Mouse (Mus musculus) layer of hippocampus, adult 18-20 months (tissue): Measurements from ENCODE around the gene Nr2f2. TPM values are rescaled to one million over a fixed set of nuclear protein-coding genes. Genes with fewer than 3 reads are reported as not detected.

Source experiments
- DNase-seq, 2 experiments: peaks; one replicate each; pipeline ENCODE4 v3.0.0; 2022; ENCODE audit warnings: low spot score in 2 of 2
- long read RNA-seq: library from polyadenylated mRNA; stranded (forward); transcript quantifications from one replicate; pipeline ENCODE4 v2.0.0, GENCODE M21; 2021
- total RNA-seq, 2 experiments: library from RNA; stranded (reverse); gene quantifications; 2 replicates each; pipeline ENCODE4 v1.2.3; 2021

Gene Nr2f2
- total RNA-seq, result 10 to 100 TPM; 40.8 to 55.2 TPM
- long read RNA-seq, full-length matches to known transcripts, result 19 of 46 reads
- long read RNA-seq, partial matches to known transcripts, result 23 of 46 reads
- long read RNA-seq, other reads (novel, unspliced or antisense), result 4 of 46 reads

DNA sequence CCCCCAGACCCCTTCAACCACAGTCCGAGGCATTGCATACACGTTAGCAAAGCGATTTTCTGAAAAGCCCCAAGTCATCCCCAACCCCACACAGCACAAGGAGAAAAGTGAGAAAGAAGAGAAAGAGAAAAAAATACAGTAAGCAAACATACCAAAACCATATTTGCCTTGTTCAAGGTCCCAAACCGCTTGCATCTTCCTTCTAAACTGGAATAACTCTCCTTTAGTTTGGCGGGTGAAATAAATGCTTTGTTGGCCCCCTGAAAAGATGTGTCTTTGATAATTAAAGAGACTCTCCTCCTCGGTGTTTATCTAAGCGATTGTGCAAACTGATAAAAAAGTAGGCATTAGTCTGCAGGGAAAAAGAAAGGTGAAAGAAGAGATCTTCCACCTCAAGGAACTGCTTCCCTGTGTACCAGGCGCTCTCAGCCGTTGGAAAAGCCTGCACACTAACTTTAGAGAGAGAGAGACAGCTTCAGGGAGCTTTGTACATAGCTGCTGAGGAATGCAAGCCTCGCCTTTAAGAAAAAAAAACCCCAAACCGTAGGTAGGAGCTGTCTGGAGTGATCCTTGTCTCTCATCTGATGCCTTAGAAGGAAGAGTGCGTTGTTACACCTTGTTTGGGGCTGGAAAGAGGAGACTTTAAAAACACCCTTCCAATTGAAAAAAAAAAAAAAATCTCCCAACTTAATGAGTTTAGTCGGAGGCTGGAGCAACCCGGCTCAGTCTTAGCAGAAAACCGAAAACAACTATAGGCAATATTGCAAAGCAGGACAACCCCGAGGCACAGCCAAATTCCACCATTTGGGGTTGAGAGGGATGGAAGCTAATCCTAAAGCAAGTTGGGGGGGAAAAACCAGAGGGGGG is at the start of gene Nr2f2:
TSS of gene Nr2f2 (minus strand) at position 795 of the 867 bp plus-strand sequence.
- no peak for DNase-seq

DNA sequence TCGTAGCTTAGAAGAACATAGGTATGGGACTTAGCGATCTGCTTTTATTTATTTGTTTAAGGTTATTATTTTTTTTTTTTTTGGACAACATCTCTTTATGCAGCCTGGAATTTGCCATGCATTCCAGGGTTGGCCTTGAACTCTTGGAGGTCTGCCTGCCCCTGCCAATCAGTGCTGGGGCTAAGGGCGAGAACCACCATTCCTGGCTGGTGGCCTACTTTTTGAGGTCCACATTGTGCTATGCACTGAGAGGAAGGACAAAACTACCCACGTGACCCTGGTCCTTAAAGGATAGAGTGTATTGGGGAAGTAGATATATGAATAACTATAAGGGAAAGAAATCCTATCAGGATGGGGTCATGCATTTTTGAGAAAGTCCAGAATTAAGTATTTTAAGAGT is 47.9 kb upstream of the Nr2f2 start:
- DNase-seq, result no peak

DNA sequence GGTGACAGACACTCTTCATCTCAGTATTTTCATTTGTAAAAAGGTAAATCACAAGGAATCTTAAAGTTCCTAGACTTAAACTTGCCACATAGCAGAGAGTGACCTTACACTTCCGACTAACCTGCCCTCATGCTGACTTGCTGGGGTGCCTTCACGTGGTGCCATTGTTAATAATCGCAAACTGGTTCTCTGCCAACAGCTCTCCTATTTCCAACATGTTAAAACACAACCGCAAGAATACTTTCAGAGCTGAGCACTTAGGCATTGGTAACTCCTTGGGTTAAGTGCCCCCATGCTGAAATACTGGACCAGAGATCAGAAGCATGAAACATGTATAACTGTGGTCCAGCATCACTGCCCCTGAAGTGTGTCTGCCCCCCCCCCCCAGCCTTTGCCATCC is 47.1 kb upstream of the Nr2f2 start:
- DNase-seq, result no peak

DNA sequence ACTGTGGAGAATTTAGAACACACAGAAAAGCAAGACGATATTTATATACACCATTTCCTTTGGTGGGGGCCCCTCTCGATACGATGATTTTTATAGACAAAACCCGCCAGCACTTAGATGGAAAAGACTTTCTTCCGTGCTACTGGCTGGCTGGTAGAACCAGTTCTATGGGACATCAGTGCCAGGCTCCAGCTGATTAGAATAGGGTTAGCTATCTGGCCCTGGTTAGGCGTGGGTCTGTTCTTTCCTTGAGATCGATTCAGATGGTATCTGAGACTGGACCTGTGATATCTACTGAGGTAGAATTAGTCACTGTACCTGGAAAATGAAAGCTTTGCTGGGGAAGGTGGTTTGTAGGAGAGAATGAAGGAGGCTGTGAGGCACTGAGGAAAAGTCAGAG is 46.4 kb upstream of the Nr2f2 start:
- no peak for DNase-seq

DNA sequence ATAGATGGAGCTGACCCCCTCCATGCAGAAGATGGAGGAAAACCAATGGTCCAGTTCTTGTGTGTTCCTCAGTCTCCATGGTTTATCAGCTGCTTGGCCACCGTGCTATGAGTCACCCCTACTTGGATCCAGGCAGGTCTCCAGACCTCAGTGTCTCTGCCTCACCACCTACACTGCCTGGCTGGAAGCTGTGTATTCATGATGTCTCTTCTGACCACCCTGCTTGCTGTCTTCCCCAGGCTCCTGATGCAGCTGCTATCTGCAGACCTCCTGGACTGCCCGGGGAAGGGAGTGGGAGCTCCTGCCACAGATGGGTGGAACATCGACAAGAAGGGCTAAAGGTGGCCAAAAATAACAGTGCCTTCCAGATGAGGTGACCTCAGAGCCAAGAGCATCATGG is 43.8 kb upstream of the Nr2f2 start:
- DNase-seq, result no peak

DNA sequence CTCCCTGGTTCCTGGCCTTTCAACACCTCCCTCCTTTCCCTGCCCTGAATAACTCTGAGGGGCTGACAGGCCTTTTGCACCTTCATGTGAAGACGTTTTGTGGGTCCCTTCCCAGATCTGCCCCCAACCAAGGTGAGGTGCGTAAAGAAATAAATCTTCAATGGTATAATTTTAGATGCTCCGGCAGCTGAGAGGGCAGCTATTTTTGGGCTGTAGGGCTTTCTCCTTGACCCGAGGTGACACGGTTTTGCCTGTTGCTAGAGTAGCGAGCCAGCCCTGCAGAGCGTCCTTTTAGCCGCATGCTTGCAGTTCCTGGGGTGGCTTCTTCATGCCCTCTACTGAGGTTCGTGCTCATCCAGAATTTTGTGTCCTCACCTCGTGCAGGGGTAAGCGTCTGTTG is 43.4 kb upstream of the Nr2f2 start:
- DNase-seq, result no peak

DNA sequence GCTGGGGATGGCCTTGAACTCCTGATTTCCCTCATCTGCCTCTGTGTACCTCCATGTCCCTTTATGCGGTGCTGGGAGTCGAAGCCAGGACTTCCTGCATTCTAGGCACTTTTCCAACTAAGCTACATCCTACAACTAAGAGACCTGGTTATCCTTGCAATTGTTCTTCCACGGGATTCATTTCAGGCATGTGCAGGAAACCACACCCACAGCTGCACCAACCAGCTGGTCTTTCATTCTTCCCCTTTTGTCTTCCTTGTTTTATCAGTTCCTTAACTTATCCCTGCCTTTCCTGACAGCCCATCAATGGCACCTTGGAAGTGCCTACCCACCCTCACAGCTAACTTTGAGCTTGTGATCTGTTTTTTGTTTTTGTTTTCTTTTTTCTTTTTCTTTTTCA is 42.3 kb upstream of the Nr2f2 start:
- DNase-seq, result no peak

DNA sequence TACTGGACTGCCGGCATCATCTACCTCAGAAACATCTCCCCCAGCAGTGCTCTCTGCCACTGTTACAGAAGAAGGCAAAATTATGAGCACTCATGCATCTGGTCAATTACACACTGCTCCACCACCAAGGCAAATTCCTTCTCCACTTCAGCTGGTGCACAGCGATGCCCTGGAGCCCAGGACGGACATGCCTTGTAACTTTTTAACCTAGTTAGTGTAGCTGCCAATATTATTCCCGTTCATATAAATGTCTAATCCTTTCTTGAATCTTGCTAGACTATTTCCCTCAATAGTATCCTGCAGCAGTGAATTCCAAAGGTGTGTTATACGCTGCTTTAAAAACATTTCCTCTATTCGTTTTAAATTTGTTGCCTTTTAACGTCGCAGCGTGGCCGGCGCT is 40.6 kb upstream of the Nr2f2 start:
- no peak for DNase-seq

DNA sequence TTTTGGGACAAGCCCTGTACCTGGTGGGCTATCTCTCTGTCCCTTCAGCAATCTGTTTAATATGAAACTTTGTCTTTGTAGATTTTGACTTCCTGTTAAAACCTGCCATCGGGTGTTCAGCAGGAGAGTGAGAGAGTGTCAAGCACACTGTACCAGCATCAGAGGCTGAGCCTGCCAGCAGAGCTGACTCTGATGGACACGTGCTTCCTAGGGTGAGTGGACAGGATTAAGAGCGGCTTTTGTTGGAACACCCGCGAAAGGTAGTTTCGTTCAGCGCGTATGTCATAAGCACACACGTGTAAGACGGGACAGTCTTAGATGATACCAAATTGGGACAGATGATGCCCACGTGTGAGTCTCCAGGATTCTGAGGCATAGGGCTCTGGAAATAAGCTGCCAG is 40.0 kb upstream of the Nr2f2 start:
- DNase-seq, result no peak

DNA sequence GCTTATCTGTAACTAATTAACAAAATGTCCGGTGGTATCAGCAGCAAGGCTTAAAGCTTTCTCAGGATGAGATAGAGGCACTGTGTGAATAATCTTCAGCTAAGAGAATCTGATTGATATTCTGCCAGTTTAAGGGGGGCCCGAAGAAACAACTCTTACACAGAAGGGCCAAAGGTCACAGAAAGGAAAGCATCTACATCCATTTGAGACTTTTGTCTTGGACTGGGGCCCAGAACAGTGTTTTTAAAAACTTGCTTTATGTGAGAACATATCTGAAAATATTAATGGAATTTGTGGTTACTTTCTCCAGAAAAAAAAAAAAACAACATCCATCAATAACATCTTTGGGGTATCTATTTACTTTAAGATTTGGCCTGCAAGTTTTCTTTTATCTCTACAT is 38.9 kb upstream of the Nr2f2 start:
- DNase-seq, result no peak

DNA sequence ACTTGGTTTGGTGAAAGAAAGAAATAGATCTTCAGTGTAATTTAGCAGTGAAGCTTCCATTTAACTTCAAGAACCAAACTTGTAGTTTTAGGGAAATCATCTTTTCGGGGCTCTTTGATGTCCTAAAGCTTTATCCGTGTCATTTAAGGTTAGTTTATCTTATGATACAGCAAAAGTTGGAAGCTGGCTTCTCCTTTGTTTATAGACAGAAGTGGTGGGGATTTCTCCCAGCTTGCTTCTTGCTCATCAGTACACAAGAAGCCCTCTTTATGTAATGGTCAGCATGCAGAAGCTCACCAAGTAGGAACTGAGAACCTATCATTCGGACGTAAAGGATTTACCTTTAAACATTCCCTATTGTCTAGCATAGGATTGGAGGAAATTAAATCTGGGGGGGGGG is 16.3 kb upstream of the Nr2f2 start:
- no peak for DNase-seq

DNA sequence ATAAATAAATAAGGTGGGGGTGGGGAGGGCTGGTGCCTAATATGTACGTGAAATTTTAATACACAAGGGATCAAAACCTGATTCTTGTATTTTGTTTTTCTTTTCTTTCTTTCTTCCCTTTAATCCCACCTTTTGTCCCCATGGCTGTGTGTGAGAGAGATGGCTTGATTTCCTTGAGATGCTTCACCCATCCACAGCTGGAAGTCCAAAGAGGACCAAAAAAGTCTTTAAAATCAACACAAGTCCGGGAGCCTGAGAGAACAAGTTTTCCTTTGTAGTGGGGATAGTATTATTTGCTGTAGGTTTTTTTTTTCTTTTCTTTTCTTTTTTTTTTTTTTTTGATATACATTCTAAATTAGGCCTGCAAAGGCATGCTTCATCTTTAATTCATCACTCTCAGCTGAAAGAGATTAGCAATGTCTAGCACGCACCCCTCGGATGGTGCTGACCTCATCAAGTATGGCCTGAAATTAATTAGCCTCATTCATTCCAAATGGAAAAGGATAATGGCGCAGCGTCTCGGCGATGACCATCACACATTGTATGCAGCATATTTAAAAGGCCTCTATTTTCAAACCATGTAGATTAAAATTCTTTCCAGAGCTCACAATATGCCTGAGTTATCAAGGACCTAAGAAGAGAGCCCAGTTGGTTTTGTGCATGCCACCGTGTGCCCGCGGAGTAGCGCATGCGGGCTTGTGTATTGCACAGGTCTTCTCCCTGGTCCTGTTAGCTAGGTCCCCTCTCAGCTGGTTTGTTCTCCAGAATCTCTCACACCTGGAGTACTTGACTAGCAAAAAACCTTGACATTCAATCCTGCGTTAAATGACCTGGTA is 15.1 kb upstream of the Nr2f2 start:
- no peak for DNase-seq

DNA sequence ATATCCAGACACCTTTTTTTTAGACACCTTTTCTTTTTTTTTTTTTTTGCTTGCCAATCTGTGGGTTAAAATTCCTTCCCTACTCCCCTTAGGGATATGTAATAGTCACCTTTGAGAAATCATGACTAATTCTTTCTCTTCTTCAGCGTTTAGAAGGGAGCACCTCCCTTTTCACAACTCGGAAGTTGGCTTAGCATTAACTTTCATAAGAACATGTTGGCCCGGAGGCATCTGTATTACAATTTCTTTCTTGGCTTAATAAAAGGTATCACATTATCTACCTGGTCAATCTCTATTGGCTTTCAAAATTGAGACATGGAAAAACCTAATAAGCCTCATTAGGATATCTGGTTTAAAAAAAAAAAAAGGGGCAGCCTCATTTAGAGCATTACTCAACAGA is 14.4 kb upstream of the Nr2f2 start:
- no peak for DNase-seq

DNA sequence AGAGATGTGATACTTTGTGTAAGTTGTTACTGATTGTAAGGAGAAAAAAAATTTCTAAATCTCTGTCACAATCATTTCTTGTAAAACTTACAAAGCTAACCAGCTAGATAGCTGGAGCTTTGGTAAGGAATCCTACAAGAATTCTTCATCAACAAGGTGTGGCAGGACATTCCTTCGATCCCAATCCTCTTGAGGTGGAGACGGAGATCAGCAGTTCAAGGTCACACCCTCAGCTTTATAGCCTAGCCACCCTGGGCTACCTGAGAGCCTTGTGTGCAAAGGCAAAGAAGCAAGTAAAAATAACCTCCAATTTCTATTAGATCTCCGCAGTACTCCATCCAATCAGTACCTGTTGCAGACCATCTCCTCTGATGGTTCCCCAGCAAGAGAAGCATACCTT is 13.7 kb upstream of the Nr2f2 start:
- no peak for DNase-seq

DNA sequence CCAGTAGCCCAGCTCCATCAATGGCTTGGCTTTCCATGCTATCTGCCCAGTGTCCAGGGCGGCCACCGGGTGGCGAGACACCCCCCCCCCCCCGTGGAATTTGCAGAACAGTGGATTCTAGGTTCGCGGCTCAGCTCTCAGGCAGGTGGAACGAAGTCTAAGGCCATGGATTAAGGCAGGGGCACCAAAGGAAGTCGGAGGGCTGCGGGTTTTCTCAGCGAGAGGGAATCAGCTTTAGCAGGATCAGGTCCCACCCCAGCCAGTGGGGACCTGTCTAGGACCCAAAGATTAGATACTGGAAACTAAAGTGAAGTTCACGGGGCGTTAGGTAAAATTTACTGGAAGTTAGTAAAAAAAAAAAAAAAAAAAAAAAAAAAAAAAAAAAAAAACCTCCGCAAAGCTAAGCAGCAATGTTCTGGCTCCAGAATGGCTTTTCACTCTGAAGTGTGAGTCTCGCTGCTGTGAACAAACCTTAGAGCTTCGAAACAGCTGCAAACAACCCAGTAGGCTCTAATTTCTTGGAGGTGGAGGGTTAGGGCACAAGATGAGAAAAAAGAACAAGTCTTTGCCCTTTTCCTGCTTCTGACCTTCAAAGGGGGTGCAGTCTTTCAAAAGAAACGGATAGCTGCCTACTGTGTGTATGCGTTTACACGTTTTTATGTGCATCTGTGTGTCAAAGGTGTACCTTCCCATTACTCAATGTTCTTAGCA is 4.2 kb upstream of the Nr2f2 start:
- no peak for DNase-seq

DNA sequence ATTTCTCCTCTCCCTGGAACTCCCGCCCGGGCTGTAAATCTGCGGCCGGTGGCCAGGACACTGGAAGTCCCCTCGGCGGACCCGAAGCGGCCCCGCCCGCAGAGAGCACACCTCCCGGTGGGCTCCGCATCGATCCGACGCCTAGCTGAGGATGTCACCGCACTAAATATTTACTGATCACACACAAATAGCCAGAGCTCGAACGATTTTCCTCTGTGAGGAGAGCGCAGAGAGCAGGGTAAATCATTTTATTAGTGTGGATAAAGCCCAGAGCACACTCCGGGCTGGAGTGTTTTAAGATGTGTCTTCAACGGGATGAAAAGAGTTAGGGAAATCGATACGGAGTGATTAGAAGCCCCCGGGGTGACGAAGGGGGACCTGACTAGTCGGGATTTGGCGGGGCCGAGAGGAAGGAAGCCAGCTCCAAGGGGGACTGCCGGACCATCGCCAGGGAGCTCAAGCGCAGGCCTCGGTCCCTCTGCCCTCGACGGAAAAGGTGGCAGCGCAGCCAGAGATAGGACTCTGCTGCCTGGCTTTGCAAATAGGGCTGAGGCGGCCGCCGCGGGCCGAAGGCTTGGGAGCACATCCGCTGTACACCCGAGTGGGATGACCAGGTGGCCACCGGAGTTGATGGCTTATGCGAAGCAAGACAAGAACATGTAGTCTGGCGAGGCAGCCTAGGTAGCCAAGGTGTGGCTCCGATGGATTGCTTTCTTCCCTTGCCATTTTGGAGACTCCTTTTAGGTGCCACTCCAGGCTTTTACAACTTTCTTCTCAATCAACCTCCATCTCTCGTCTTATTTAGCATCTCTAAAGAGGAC is 3.4 kb upstream of the Nr2f2 start:
- DNase-seq, result no peak

DNA sequence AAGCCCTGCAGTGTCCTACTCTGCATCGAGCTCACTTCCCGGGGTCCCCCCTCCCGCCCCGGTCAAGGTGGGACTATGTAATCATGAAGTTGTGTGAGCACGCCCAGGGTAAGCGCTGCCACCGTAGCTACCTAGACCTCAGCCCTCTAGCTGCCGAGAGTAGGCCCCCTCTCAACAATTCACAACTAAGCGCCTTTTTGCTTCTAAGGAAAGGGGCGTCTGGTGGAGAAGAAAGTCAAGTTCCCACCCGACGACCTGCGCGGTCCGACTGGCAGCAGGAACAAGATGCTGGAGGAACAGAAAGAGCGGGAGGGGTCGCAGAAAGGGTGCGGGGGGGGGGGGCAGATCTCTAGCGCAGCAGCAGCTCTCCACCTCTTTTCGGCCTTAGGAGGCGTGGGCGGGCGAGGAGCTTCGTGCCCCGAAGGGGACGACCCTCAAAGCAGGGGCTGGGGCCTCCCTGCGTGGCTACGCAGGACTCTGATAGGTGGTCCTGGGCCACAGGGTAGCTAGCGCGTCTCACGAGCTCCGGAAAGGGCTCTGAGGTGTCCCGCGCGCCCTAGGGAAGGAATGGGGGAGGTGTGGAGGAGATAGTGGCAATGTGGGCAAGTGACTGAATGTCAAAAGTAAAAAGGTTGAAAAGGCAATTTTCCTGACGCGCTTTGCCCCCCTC is 2.7 kb upstream of the Nr2f2 start:
- no peak for DNase-seq

DNA sequence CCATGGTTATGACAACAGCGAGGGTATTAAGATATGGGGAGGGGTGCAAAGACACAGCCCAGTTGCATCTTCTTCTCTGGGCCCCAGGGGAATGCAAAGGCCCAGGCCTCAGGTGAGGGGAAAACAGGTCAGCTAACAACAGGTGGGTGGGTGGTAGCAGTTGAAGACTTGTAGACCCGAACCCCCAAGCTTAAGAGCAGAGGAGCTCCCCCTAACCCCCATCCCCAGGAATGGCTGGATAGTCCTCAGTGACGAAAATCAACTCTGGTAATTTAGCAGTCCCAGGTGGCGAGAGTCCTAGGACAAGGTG is 2.2 kb upstream of the Nr2f2 start:
- DNase-seq, result no peak

DNA sequence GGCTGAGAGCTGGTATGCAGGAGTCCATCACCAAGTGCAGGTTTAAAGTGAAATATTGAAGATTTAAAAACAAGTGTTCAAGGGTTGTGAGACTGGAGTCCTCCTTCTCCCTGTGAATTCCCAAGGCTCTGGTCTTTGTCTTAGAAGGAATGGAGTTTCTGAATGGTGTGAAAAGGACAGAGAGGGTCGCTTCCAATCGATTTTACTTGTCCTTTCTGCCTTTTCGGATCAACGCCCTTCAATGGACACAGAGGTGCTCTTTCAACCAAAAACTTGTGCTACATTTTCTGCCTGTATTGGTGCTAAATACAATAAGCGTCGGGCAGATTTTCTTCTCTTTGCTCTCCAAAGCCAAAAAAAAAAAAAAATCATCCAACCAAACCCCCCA is 1.7 kb upstream of the Nr2f2 start:
- no peak for DNase-seq

DNA sequence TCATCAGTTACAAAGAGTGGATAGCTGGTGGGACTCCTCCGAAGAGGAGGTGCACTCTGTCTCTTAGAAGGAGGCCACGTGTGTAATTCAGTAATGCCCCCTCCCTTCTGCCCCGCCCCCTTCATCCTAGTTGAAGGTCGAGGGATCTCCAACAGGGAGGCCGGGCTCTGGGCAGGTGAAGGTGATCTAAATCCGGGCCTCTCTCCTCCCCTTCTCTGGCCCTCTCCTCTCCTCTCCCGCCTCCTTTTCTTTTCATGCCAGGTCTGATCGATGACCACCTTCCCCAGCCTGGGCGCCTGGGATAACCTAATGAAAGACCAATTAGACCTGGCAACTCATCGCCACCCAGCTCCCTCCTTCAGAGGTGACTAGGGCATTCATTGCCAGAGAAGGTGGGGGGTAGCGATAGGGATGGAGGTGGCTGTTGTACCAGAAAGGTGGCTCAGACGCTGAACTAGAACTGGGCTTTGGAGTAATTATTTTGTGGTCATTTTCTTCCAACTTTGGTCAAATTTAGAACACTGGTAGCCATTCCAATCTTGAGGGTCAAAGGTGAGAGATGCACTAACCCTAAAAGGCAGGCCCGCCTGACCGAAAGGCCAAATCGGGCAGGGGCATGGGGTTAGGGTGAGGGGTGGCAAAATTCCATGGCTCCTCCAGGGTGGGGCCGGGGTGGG is 1.2 kb upstream of the Nr2f2 start:
- DNase-seq, result no peak
